Mouse (Mus musculus): ENCODE data around the gene Pard3b. TPM values are rescaled to one million over a fixed set of nuclear protein-coding genes. Genes with fewer than 3 reads are reported as not detected.

Pard3b gene
- polyA plus RNA-seq, 2 experiments from 2014 or later, result 0.08 to 0.22 TPM

- no peak for ATAC-seq
These were observed 118.1 kb downstream of the Pard3b start for GRCm38 (mm10) chr1:61756771-61757170.

- ATAC-seq, result peak; percentile 71
These were observed 132.6 kb downstream of the Pard3b start for GRCm38 (mm10) chr1:61771213-61771612.

- no peak for ATAC-seq
These were observed 140.1 kb downstream of the Pard3b start for GRCm38 (mm10) chr1:61778731-61779130.

- no peak for ATAC-seq
These were observed 141.3 kb downstream of the Pard3b start for GRCm38 (mm10) chr1:61779906-61780305.

- no peak for ATAC-seq
These were observed 157.7 kb downstream of the Pard3b start for GRCm38 (mm10) chr1:61796296-61796695.

- peak; percentile 41 for ATAC-seq
These were observed 181.6 kb downstream of the Pard3b start for GRCm38 (mm10) chr1:61820213-61820612.

- no peak for ATAC-seq
These were observed 187.1 kb downstream of the Pard3b start for GRCm38 (mm10) chr1:61825560-61826191.

GRCm38 (mm10) chr1:61837006-61837544, 198.5 kb downstream of the Pard3b start:
- no peak for ATAC-seq

- ATAC-seq, result no peak
These were observed 208.0 kb downstream of the Pard3b start for GRCm38 (mm10) chr1:61846606-61847005.

- no peak for ATAC-seq
These were observed 210.5 kb downstream of the Pard3b start for GRCm38 (mm10) chr1:61849029-61849714.

- no peak for ATAC-seq
These were observed 211.8 kb downstream of the Pard3b start for GRCm38 (mm10) chr1:61850471-61850870.

- no peak for ATAC-seq
These were observed 212.6 kb downstream of the Pard3b start for GRCm38 (mm10) chr1:61851176-61851575.

- ATAC-seq, result no peak
These were observed 228.9 kb downstream of the Pard3b start for GRCm38 (mm10) chr1:61867286-61868082.

GRCm38 (mm10) chr1:61874875-61875274, 236.3 kb downstream of the Pard3b start:
- no peak for ATAC-seq

- ATAC-seq, result no peak
These were observed 241.3 kb downstream of the Pard3b start for GRCm38 (mm10) chr1:61879706-61880470.

- ATAC-seq, result no peak
These were observed 257.4 kb downstream of the Pard3b start for GRCm38 (mm10) chr1:61896048-61896447.

- no peak for ATAC-seq
These were observed 264.8 kb downstream of the Pard3b start for GRCm38 (mm10) chr1:61903271-61904007.

GRCm38 (mm10) chr1:61904036-61904435, 265.4 kb downstream of the Pard3b start:
- ATAC-seq, result no peak

- ATAC-seq, result no peak
These were observed 274.3 kb downstream of the Pard3b start for GRCm38 (mm10) chr1:61912931-61913330.

GRCm38 (mm10) chr1:61924958-61925357, 286.3 kb downstream of the Pard3b start:
- no peak for ATAC-seq

- no peak for ATAC-seq
These were observed 286.9 kb downstream of the Pard3b start for GRCm38 (mm10) chr1:61925541-61925940.

All from CD4-positive, CD25-positive, alpha-beta regulatory T cell, adult 4 months (primary cell).